Mouse (Mus musculus): ENCODE measurements at regions not wholly inside any gene's neighbourhood (a gene's known extent, or its start where the extent isn't known, plus 50 kb on each side); places are given as distances from the start of the nearest gene placed in this dataset.

GRCm38 (mm10) chr3:131698070-131698750 is 133.6 kb downstream of the Papss1 start:
- Histone ChIP-seq H3K36me3 (ENCODE audit: insufficient read depth, low read length) (no peaks in the 10 kb centered on the region), H3K27me3 (ENCODE audit: insufficient read depth, low read length) (no peaks in the 10 kb centered on the region), H3K9me3 (ENCODE audit: low read length) (no peaks in the 10 kb centered on the region), H3K4me3 (replicated peaks; ENCODE audit: low read length) (no peak overlapping the region), H3K4me1 (replicated peaks; ENCODE audit: low read depth, low read length) (no peaks in the 10 kb centered on the region)
- TF ChIP-seq CTCF (conservative IDR thresholded peaks at IDR 0.05; ENCODE audit: low read length) = no peak
- no peak for TF ChIP-seq NANOG (IDR thresholded peaks at IDR 0.05; ENCODE audit: borderline replicate concordance, low read length)
- no peak for TF ChIP-seq POU5F1 (IDR thresholded peaks at IDR 0.05; ENCODE audit: borderline replicate concordance, low read length)

GRCm38 (mm10) chr3:131703134-131703533 is 138.6 kb downstream of the Papss1 start:
- H3K9me3 ChIP-seq (ENCODE audit: low read length) = peaks cover 6% of the 10 kb centered on the region
- TF ChIP-seq POU5F1 (IDR thresholded peaks at IDR 0.05; ENCODE audit: borderline replicate concordance, low read length) = no peak
- no peak for TF ChIP-seq NANOG (IDR thresholded peaks at IDR 0.05; ENCODE audit: borderline replicate concordance, low read length)
- no peak for TF ChIP-seq CTCF (conservative IDR thresholded peaks at IDR 0.05; ENCODE audit: low read length)
- H3K4me3 ChIP-seq (replicated peaks; ENCODE audit: low read length) = no peak overlapping the region
- no peaks in the 10 kb centered on the region for H3K4me1 ChIP-seq (replicated peaks; ENCODE audit: low read depth, low read length)
- H3K36me3 ChIP-seq (ENCODE audit: insufficient read depth, low read length) = no peaks in the 10 kb centered on the region
- H3K27me3 ChIP-seq (ENCODE audit: insufficient read depth, low read length) = no peaks in the 10 kb centered on the region

DNA sequence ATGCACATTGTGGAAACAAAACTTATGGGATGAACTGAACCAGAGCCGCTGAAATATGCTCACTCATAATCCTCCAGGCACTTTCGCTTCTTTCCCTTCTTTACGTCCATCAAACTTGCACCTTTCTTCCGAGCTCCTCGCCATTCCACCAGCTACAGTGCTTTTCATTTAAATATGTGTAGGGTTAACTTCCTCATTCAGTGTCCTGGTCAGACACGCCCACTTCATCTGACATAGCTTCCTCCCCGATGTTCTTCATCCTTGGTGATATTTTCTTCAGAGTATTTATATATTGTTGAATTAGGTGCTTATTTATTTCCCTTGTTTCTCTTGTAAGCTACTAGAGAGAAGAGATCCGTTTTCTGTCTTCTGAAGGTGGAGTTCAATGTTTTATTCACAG is 149.0 kb downstream of the Papss1 start:
- TF ChIP-seq NANOG (IDR thresholded peaks at IDR 0.05; ENCODE audit: borderline replicate concordance, low read length) (no peak), CTCF (conservative IDR thresholded peaks at IDR 0.05; ENCODE audit: low read length) (no peak), POU5F1 (IDR thresholded peaks at IDR 0.05; ENCODE audit: borderline replicate concordance, low read length) (no peak)
- no peaks in the 10 kb centered on the region for H3K4me1 ChIP-seq (replicated peaks; ENCODE audit: low read depth, low read length)

GRCm38 (mm10) chr3:131718761-131719160 is 154.2 kb downstream of the Papss1 start:
- H3K4me3 ChIP-seq (replicated peaks; ENCODE audit: low read length) = no peak overlapping the region
- H3K36me3 ChIP-seq (ENCODE audit: insufficient read depth, low read length) = no peaks in the 10 kb centered on the region
- no peaks in the 10 kb centered on the region for H3K9me3 ChIP-seq (ENCODE audit: low read length)
- no peaks in the 10 kb centered on the region for H3K4me1 ChIP-seq (replicated peaks; ENCODE audit: low read depth, low read length)
- TF ChIP-seq NANOG (IDR thresholded peaks at IDR 0.05; ENCODE audit: borderline replicate concordance, low read length) = no peak
- TF ChIP-seq CTCF (conservative IDR thresholded peaks at IDR 0.05; ENCODE audit: low read length) = no peak
- TF ChIP-seq POU5F1 (IDR thresholded peaks at IDR 0.05; ENCODE audit: borderline replicate concordance, low read length) = no peak
- H3K27me3 ChIP-seq (ENCODE audit: insufficient read depth, low read length) = no peaks in the 10 kb centered on the region

More for the DNA sequence above, 149.0 kb downstream of the Papss1 start:
- no peak overlapping the region for H3K4me3 ChIP-seq (replicated peaks; ENCODE audit: low read length)
- H3K36me3 ChIP-seq (ENCODE audit: insufficient read depth, low read length) = no peaks in the 10 kb centered on the region
- H3K9me3 ChIP-seq (ENCODE audit: low read length) = no peaks in the 10 kb centered on the region
- H3K27me3 ChIP-seq (ENCODE audit: insufficient read depth, low read length) = no peaks in the 10 kb centered on the region

- Histone ChIP-seq H3K9me3 (ENCODE audit: low read length) (no peaks in the 10 kb centered on the region), H3K4me1 (replicated peaks; ENCODE audit: low read depth, low read length) (no peaks in the 10 kb centered on the region), H3K27me3 (ENCODE audit: insufficient read depth, low read length) (no peaks in the 10 kb centered on the region), H3K4me3 (replicated peaks; ENCODE audit: low read length) (no peak overlapping the region), H3K36me3 (ENCODE audit: insufficient read depth, low read length) (no peaks in the 10 kb centered on the region)
- no peak for TF ChIP-seq CTCF (conservative IDR thresholded peaks at IDR 0.05; ENCODE audit: low read length)
- no peak for TF ChIP-seq NANOG (IDR thresholded peaks at IDR 0.05; ENCODE audit: borderline replicate concordance, low read length)
- no peak for TF ChIP-seq POU5F1 (IDR thresholded peaks at IDR 0.05; ENCODE audit: borderline replicate concordance, low read length)
Observed at GRCm38 (mm10) chr3:131728618-131729017, 164.1 kb downstream of the Papss1 start.

DNA sequence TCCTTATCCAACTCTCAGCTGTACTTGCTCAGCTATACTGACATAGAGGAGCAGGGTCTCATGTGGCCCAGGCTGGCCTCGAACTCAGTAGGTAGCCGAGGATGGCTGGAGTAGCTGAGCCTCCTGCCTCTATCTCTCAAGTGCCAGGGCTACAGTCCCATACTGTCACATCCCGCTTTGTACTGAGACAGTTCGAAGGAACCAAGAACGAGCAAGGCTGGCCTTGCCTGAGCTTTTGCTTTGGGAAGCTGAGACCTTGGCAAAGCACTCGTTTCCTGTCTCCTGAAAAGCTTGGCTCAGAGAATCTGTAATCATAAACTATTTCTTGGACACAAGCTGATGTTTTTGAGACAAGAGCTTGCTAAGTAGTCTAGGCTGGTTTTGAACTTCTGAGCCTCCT is 169.7 kb downstream of the Papss1 start:
- H3K4me1 ChIP-seq (replicated peaks; ENCODE audit: low read depth, low read length) = no peaks in the 10 kb centered on the region

GRCm38 (mm10) chr3:131737461-131737860 is 172.9 kb downstream of the Papss1 start:
- no peak overlapping the region for H3K4me3 ChIP-seq (replicated peaks; ENCODE audit: low read length)
- H3K36me3 ChIP-seq (ENCODE audit: insufficient read depth, low read length) = no peaks in the 10 kb centered on the region

More for the DNA sequence above, 169.7 kb downstream of the Papss1 start:
- H3K4me3 ChIP-seq (replicated peaks; ENCODE audit: low read length) = no peak overlapping the region
- H3K9me3 ChIP-seq (ENCODE audit: low read length) = no peaks in the 10 kb centered on the region
- no peaks in the 10 kb centered on the region for H3K36me3 ChIP-seq (ENCODE audit: insufficient read depth, low read length)
- no peak for TF ChIP-seq POU5F1 (IDR thresholded peaks at IDR 0.05; ENCODE audit: borderline replicate concordance, low read length)
- no peak for TF ChIP-seq CTCF (conservative IDR thresholded peaks at IDR 0.05; ENCODE audit: low read length)
- no peak for TF ChIP-seq NANOG (IDR thresholded peaks at IDR 0.05; ENCODE audit: borderline replicate concordance, low read length)
- no peaks in the 10 kb centered on the region for H3K27me3 ChIP-seq (ENCODE audit: insufficient read depth, low read length)

DNA sequence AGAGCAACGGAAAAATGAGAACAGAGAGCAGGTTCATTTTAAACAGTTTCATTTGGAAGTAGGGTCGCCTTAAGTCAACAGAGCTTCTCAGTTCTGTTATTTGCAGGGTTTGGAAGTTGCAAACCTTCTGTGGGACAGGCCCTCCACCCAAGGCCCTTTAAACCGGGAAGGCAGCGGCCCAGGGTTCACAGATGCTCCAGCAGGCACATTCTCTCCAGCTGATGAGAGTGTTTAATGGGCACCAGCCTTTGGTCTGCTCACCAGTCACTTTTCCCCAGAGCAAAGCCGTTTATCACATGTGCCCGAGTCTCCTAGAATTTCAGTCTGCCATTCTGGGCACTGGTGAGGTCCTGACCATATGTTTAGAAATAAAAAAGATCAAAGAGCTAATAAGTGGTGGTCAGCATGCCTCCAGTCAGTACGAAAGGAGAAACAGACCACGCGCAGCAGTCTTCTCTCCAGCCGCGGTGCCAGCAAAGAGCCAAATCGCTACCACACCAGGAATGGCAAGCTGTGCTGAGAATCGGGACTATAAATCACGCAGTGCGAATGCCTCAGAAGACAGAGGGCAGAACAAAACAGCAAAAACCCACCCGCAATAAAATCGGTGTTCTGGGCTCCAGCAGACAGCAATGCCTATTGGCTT is 173.5 kb downstream of the Papss1 start:
- TF ChIP-seq CTCF (conservative IDR thresholded peaks at IDR 0.05; ENCODE audit: low read length) (no peak), NANOG (IDR thresholded peaks at IDR 0.05; ENCODE audit: borderline replicate concordance, low read length) (no peak), POU5F1 (IDR thresholded peaks at IDR 0.05; ENCODE audit: borderline replicate concordance, low read length) (no peak)

More at GRCm38 (mm10) chr3:131737461-131737860, 172.9 kb downstream of the Papss1 start:
- Histone ChIP-seq H3K9me3 (ENCODE audit: low read length) (no peaks in the 10 kb centered on the region), H3K4me1 (replicated peaks; ENCODE audit: low read depth, low read length) (no peaks in the 10 kb centered on the region), H3K27me3 (ENCODE audit: insufficient read depth, low read length) (no peaks in the 10 kb centered on the region)
- TF ChIP-seq POU5F1 (IDR thresholded peaks at IDR 0.05; ENCODE audit: borderline replicate concordance, low read length) (no peak), NANOG (IDR thresholded peaks at IDR 0.05; ENCODE audit: borderline replicate concordance, low read length) (no peak), CTCF (conservative IDR thresholded peaks at IDR 0.05; ENCODE audit: low read length) (no peak)

More for the DNA sequence above, 173.5 kb downstream of the Papss1 start:
- Histone ChIP-seq H3K4me1 (replicated peaks; ENCODE audit: low read depth, low read length) (no peaks in the 10 kb centered on the region), H3K9me3 (ENCODE audit: low read length) (no peaks in the 10 kb centered on the region), H3K27me3 (ENCODE audit: insufficient read depth, low read length) (no peaks in the 10 kb centered on the region), H3K4me3 (replicated peaks; ENCODE audit: low read length) (no peak overlapping the region), H3K36me3 (ENCODE audit: insufficient read depth, low read length) (no peaks in the 10 kb centered on the region)
